Mouse (Mus musculus): Measurements from ENCODE around the gene Klri1.
"Not testable (repeated sequence)": the region's sequence is repeated elsewhere in the genome, so short reads cannot be mapped to it uniquely, and the experiment has no call there.

Gene Klri1

DNA sequence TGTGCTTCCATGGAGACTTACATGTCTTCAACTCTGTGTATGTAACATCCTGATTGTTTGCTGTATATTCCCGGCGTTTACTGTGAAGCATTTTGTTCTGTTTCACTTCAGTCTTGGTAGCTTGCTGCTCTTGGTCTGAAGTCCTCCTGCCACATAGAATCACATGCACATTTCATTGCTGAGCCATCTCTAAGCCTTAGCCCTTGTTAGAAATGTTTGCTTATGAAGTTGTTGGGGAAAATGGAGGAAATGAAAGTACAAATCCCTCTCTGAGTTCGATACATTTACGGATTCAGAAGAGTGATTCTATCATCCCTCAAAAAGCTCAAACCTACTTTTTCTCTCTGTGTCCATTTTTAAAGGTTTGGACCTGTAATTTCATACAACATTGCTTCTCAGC, at the start of gene Klri1:
Gene Klri1 (minus strand): TSS at position 101 of the 400 bp plus-strand sequence.
- no peak for DNase-seq

DNA sequence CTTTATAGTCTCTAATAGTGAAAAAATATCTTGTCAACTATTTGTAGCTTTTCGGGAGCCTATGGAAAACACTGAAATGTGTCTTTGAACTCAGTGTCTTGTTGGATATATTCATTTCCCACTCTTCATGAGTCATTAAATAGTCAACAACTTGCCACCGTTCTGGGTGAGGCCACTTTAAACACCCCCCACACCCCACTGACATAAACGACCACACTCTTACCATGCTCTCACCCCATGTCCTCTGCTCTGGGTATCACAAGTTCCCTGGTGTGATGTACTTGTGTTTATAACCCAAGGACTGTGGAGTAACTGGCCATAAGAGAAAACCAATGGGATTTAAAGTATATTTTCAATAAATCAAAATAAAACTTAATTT, 30.7 kb upstream of the Klri1 start:
- no peak for DNase-seq

DNA sequence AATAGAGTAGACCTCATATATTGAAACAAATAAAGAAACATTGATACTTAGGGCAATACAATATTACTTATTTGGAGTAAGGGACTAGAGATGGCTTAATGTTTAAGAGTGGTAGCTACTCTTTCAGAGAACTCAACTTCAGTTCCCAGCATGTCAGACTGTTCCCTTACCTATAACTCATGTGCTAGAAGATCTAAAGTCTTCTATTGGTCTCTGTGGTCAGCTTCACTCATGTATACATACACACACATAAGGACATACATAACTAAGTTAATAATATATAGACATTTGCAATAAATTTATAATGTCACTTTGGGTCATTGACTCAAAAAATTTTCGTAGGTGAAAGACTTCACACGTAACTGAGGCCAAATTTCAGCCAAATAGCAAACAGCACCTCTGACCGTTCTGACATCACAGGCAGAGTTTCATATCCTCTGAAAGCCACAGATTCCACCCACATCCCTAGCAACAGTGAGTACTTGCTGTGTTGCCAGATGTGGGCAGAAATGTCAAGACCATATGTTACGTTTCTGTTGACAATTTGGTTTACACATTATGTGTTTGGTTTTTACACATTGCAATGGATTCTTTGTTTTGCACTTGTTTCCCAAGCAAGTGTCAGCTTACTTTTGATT, 30.2 kb upstream of the Klri1 start:
- DNase-seq: no peak

DNA sequence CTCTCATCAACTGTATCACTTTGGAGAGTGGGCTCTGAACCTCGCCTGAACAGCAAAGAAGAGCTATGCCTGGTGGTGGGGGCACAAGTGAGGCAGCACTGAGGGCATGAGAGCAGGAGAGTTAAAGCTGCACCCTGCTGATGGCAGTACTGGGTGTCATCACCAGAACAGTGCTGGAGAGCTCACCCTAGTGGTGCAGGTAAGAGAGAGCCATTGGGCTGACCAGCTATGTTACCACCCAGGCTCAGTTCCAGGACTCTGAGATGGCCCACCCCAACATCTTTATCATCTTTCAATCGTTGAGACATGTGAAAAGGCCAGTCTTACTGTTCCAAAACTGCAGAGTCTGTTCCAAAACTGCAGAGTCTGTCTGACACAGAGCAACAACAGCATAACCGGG, 29.2 kb upstream of the Klri1 start:
- no peak for DNase-seq

DNA sequence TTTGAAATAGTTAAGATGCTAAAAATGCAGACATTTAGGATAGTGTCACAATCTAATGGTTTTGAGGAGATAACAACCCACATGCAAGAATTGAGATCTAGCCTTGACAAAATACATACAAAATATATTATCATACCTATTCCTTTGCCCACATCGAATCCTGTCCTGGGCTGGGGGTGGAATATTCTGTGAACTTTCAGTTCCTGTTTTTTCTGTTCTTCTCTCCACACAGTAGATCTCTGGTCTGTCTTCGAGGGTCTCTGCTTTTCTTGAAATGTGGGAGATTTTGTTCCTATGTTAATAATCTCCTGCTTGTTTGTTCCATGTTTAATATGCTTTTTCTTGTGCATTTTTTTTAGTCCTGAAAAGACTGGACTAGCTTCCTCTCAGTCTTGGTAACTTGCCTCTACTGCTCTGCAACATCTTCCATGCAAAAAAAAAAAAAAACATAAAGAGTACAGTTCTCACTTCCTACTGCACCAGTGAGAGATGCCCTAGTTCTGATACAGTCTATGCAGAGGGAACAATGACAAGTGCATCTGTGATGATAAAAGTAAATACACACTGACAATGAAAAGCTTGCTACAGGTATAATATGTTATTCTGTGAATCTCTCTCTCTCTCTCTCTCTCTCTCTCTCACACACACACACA, 23.3 kb upstream of the Klri1 start, which contains the start of gene Klri2:
Gene Klri2 (minus strand): TSS at position 416 of the 653 bp plus-strand sequence.
- DNase-seq: no peak

DNA sequence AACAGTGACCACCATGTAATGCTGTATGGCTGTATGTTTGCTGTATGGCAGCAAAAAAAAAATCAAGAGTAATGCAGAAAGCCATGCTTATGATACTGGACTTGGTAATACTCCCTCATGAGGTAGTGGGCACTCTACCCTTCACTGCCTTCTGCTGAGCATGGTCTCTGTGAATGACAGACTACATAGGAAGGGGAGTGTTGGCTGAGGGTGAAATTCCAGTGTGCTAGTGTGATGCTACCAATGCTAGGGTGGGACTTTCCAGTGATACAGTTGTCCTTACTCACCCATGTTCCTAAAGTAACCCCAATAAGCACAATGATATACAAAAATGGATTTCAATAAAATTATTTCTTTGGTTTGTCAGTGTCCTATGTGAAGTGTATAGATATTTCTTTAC, 19.5 kb upstream of the Klri1 start:
- DNase-seq: no peak

DNA sequence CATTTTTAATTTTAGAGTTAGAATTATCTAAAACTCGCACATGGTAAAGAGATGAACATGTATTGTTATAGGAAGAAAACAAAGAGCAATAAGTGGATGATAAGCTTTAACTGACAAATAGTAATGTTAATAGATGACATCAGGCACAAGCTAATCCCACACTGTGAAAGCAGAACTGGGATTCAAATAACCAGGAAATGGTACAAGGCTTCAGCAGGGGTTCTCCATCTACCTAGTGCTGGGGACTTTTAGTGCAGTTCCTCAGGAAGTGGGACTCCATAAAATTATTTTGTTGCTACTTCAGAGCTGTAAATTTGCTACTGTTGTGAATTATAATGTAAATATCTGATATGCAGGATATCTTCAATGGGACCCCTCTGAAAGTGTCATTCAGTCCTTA, 10.3 kb upstream of the Klri1 start:
- no peak for DNase-seq

DNA sequence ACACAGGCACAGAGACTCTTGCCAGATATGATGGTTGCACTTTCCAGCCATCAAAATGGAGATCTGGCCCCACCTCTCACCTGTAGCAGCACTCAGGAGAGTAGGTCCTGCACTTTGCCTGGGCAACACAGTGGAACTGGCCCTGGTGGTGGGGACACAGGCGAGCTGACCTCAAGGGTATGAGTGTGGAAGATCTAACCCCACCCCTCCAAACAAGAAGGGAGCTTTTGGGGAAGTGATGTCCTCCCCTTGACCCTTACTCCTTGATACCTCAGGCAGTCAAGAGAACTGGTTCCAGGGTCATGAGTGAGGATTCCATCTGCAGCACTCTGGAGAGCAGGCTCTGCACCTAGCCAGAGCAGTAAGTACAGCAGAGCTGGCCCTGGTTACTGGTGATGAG, 4.5 kb upstream of the Klri1 start:
- DNase-seq: no peak

DNA sequence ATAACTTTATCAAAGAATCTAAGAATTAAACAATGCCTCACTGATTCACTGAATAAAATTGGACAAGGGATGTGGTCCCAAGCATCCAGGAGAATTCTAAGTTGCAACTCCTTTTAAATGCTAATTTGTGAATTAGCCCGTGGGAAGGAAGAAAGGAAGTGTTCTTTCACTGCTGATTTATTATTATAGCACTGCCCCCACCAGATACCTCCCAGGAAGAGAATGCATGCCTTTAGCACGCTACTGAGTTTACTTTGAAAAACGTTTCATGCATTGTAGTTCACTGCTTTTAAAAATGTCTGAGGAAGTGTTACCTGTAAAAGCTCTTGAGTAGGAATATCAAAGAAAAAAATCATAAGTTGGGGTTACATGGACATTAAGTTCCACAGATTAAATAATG, 3.6 kb upstream of the Klri1 start:
- no peak for DNase-seq

DNA sequence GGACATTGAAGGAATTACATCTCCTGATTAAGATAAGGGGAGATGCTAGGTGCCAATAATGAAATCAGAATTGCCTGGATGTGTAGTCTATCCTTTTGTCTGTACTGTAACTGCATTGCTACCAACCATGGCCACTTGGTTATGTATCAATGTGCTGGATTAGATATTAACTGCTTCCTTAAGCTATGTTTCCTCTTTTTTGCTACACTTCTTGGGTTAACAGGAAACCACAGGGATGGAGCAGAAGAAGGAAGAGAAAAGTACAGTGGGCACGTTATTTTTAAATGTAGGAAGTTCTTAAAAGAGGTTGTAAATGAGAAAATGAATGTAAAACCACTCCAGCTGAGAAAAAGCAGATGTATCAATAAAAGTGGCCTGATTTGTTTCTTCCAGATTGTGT, 3.4 kb downstream of the Klri1 start:
- no peak for DNase-seq

DNA sequence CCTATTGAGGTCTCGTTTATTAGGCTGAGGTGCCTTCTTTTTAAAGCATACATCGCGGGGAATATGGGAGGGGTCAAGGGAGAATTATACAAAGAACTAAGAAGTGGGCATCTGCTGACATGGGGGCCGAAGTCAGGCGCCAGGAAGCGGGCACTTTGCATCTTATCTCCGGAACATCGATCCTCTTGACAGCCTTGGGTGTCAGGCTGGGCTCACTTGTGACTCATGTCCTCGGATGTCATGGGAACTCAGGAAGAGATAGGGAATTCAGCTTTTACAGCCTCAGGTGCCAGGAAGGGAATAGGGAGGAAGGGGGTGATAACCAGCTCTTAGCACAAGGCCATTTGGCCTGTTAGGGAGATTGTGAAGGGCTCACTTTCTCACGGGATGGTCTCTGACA, 25.5 kb downstream of the Klri1 start:
- DNase-seq: not testable (repeated sequence)

DNA sequence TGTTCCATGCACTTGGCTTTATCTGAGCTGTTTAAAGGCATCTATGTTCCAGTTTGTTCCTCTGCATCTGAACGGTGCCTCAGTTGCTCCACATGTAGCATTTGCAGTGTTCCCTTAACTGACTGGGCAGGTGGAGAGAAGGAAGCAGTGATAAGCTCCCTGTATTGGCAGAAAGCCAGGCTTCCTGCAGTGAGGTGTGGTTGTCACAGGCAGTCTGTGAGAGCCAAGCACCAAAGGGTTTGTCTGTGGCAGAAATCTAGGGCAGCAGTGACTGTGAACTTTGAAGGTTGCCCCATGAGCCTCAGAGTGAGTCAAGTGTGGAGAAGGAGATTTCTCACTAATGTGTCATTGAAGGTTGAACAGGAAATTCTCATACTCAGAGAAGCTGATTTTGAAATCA, 36.6 kb downstream of the Klri1 start:
- DNase-seq: no peak

DNA sequence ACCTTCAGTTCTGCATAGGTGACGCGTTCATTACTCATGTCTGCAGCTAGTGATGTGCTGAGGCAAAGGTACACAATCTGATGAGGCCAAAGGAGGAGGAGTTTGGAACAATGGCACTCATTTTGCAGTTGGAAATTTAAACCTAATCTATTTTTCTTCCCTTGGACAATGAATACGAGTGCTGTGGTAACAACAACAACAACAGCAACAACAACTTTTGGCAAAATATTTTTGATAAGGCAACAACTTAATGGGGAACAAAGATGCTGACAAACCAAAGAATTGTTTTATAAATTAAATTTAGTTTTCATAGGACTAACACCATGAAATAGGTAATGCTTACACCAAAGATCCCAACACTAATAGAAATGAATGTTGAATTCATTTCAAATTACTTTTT, 38.1 kb downstream of the Klri1 start, which contains the start of gene Klrc1:
Gene Klrc1 (minus strand): TSS at position 101 of the 400 bp plus-strand sequence.
- DNase-seq: no peak

DNA sequence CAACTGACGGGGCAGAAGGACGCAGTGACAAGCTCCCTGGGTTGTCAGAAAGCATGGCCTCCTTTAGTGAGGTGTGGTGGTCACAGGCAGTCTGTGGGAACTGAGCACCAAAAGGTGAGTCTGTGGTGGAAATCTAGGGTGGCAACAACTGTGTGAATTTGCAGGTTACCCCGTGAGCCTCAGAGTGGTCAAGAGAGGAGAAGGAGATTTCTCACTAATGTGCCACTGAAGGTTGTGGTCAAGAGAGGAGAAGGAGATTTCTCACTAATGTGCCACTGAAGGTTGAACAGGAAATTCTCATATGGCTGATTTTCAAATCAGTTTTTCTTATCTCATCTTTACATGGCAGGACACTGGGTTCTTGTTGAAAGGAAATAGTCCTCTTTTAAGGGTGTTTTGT, 55.6 kb downstream of the Klri1 start:
- DNase-seq: not testable (repeated sequence)

DNA sequence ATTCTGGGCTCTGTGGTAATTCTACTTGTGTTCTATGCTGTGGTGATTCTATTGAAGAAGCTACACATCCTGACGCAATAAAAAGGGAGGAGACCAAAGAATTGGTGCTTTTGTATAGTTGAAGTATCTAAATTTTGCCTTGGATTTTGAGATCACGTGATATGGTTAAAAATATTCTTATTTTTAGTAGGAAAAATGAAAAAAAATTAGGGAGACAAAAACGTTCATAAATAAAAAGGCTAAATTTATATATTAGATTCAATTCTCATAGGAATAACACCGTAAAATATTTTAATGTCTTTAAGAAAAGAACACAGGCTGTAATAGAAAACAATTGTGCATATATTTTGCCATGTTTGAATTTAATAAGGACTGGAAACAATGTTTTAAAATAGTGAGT, 56.3 kb downstream of the Klri1 start, which contains the start of gene Klrc2:
Gene Klrc2 (minus strand): TSS at position 101 of the 400 bp plus-strand sequence.
- DNase-seq: not testable (repeated sequence)

Measured in cerebellum, postnatal 36 days (tissue).